Mouse (Mus musculus) layer of hippocampus, postnatal 36 days (tissue): ENCODE data around the gene Tph1. TPM values are rescaled to one million over a fixed set of nuclear protein-coding genes. Genes with fewer than 3 reads are reported as not detected.

ENCODE experiments used
- DNase-seq, 2 experiments: peaks; one replicate each; pipeline ENCODE4 v3.0.0; 2022
- total RNA-seq, 2 experiments: library from RNA; stranded (reverse); gene quantifications; 2 replicates each; pipeline ENCODE4 v1.2.3; 2021

Gene Tph1
- total RNA-seq, 2 experiments from 2014 or later = 0.10 to 0.25 TPM

- DNase-seq = no peak
Observed at GRCm38 (mm10) chr7:46601097-46601496, 71.2 kb downstream of the Tph1 start.

- DNase-seq = no peak
Observed at GRCm38 (mm10) chr7:46597006-46597405, 75.3 kb downstream of the Tph1 start.

Other genes starting within 250 kb of the Tph1 start
- gene Sergef, start 32.7 kb downstream of the Tph1 start, total RNA-seq = 10 to 100 TPM; 42.4 to 45.4 TPM
- gene Saal1, start 38.1 kb upstream of the Tph1 start, total RNA-seq = 10 to 100 TPM; 10.3 to 11.3 TPM
- not detected for gene Saa3, start 43.2 kb upstream of the Tph1 start, total RNA-seq
- not detected for gene Saa4, start 60.1 kb upstream of the Tph1 start, total RNA-seq
- gene Saa1, start 70.4 kb upstream of the Tph1 start, total RNA-seq = not detected
- not detected for gene Saa2, start 79.3 kb upstream of the Tph1 start, total RNA-seq
- 10 to 100 TPM; 16.2 to 16.4 TPM for gene Hps5, start 123.5 kb upstream of the Tph1 start, total RNA-seq
- 10 to 100 TPM; 36.9 to 37.2 TPM for gene Gtf2h1, start 123.6 kb upstream of the Tph1 start, total RNA-seq
- 100 to 1,000 TPM; 286 to 311 TPM for gene Ldha, start 168.9 kb upstream of the Tph1 start, total RNA-seq
- not detected for gene Ldhc, start 188.7 kb upstream of the Tph1 start, total RNA-seq
- 10 to 100 TPM; 73.0 to 80.2 TPM for gene Tsg101, start 247.4 kb upstream of the Tph1 start, total RNA-seq